Mouse (Mus musculus) forebrain, embryonic 14.5 days (tissue): ENCODE data around the gene Adk. TPM values are rescaled to one million over a fixed set of nuclear protein-coding genes. Genes with fewer than 3 reads are reported as not detected.

Source experiments
- ATAC-seq: fragments of 200-750 bp; cut with Nextera tagmentation; 2 replicates; pipeline ENCODE4 v1.8.0; 2017; ENCODE audit warnings: mild to moderate bottlenecking, moderate library complexity
- DNase-seq: peaks from one replicate; pipeline ENCODE4 v3.0.0-alpha.2; 2015; ENCODE audit warnings: low spot score
- H3K27ac ChIP-seq: fragments of 300-500 bp; sonication (generic); 2 replicates; pipeline ENCODE4 v1.5.1; 2014; ENCODE audit warnings: low read depth, mild to moderate bottlenecking, control low read depth, low read length, moderate library complexity
- H3K27me3 ChIP-seq: fragments of 300-500 bp; sonication (generic); replicated peaks from 2 replicates; pipeline ENCODE4 v1.6.1; 2014; ENCODE audit warnings: low read length, control low read depth, mixed read lengths; ENCODE audit not compliant: control insufficient read depth, insufficient read depth
- H3K36me3 ChIP-seq: fragments of 300-500 bp; sonication (generic); 2 replicates; pipeline ENCODE4 v1.6.1; 2014; ENCODE audit warnings: low read length, control low read depth; ENCODE audit not compliant: control insufficient read depth, insufficient read depth
- H3K4me1 ChIP-seq: fragments of 300-500 bp; sonication (generic); 2 replicates; pipeline ENCODE4 v1.6.1; 2014; ENCODE audit warnings: antibody characterized with exemption, low read length, control low read depth; ENCODE audit not compliant: control insufficient read depth, insufficient read depth
- H3K4me2 ChIP-seq: fragments of 300-500 bp; sonication (generic); 2 replicates; pipeline ENCODE4 v1.6.1; 2014; ENCODE audit warnings: mild to moderate bottlenecking, control low read depth, low read length
- H3K4me3 ChIP-seq: fragments of 300-500 bp; sonication (generic); 2 replicates; pipeline ENCODE4 v1.5.1; 2014; ENCODE audit warnings: low read depth, low read length, control low read depth
- H3K9ac ChIP-seq: fragments of 300-500 bp; sonication (generic); 2 replicates; pipeline ENCODE4 v1.6.1; 2014; ENCODE audit warnings: mild to moderate bottlenecking, low read length, control low read depth, moderate library complexity
- H3K9me3 ChIP-seq: fragments of 300-500 bp; sonication (generic); replicated peaks from 2 replicates; pipeline ENCODE4 v1.6.1; 2016; ENCODE audit warnings: low read length, control low read depth, mixed read lengths; ENCODE audit not compliant: control insufficient read depth
- WGBS: fragments of 180-500 bp; shearing (Covaris S2); extraction: QIAGEN DNeasy Blood & Tissue Kit; methylation state at CpG from one replicate; pipeline ENCODE4 v1.1.7; 2014; 5-methylcytosine and 5-hydroxymethylcytosine counted together
- polyA plus RNA-seq: library from polyadenylated mRNA; unstranded; fragments of >200 nt; fragmentation: Nextera tagmentation; extraction: Ambion mirVana; gene quantifications from 2 replicates; pipeline ENCODE4 v1.2.1, GENCODE M21; 2014

The Adk gene
- polyA plus RNA-seq, 1 experiment from 2014 or later: 79.9 TPM

GRCm38 (mm10) chr14:21053151-21053550 lies 777 bp downstream of the Adk start:
- Histone ChIP-seq H3K9ac (peak overlapping the region; percentile 87), H3K4me2 (peak overlapping the region; percentile 60), H3K27ac (no peak overlapping the region), H3K4me1 (peaks cover 9% of the 10 kb centered on the region), H3K9me3 (no peaks in the 10 kb centered on the region), H3K27me3 (no peaks in the 10 kb centered on the region), H3K36me3 (no peaks in the 10 kb centered on the region), H3K4me3 (peak overlapping the region; percentile 92)
- WGBS: 11% methylated on average over 8 of the region's 8 CpGs
- ATAC-seq (no peak), DNase-seq (peak; percentile 16)

DNA sequence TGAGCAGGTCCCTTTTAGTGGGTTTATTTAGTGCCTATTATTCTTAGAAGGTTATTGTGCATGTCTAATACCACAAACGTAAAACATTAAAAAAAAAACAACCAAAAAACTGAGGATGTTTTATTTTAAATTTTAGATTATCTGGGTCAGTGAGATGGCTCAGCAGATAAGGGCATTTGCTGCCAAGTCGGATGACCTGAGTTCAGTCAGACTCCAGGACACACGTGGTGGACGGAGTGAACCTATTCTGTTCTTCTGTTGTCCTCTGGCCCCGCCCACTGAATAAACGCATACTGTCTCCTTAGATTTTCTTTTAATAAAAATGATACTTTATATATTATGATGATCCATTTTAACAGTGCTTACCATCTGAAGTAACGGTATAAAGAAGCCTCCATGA lies 1.2 kb downstream of the Adk start:
- no peaks in the 10 kb centered on the region for H3K27me3 ChIP-seq
- H3K4me1 ChIP-seq: peaks cover 9% of the 10 kb centered on the region
- H3K9ac ChIP-seq: no peak overlapping the region
- no peak overlapping the region for H3K27ac ChIP-seq
- H3K36me3 ChIP-seq: no peaks in the 10 kb centered on the region
- no peak overlapping the region for H3K4me3 ChIP-seq
- ATAC-seq: no peak
- H3K4me2 ChIP-seq: peak overlapping the region; percentile 60
- no peaks in the 10 kb centered on the region for H3K9me3 ChIP-seq
- 48% methylated on average over 7 of the region's 7 CpGs for WGBS
- no peak for DNase-seq

DNA sequence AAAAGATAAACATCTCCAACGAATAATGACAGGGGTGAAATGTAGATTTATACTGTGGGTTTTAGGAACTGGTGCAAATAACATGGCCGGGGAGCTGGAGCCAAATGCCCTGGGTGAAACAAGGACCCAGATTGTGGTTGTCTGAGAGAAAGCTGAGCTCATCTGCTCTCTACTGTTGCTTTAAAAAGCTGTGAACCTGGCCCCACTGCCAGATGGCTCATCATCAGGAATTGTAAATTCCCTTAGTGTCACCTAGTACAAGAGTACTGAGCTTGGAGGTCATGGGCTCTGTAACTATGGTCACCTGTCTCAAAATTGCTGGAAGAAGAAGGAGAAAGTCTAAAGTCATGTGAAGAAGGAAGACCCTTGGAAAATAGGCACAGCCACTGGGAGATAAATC lies 6.6 kb downstream of the Adk start:
- H3K9me3 ChIP-seq: no peaks in the 10 kb centered on the region
- no peaks in the 10 kb centered on the region for H3K4me1 ChIP-seq
- H3K9ac ChIP-seq: no peak overlapping the region
- H3K4me2 ChIP-seq: no peak overlapping the region
- H3K36me3 ChIP-seq: no peaks in the 10 kb centered on the region
- ATAC-seq (no peak), DNase-seq (no peak)
- no peak overlapping the region for H3K4me3 ChIP-seq
- WGBS: 91% methylated on average over 2 of the region's 2 CpGs
- H3K27me3 ChIP-seq: no peaks in the 10 kb centered on the region
- no peak overlapping the region for H3K27ac ChIP-seq

GRCm38 (mm10) chr14:21062766-21063513 lies 10.6 kb downstream of the Adk start:
- 52% methylated on average over 5 of the region's 5 CpGs for WGBS
- Histone ChIP-seq H3K9ac (no peak overlapping the region), H3K27ac (no peak overlapping the region), H3K4me3 (no peak overlapping the region), H3K27me3 (no peaks in the 10 kb centered on the region), H3K9me3 (no peaks in the 10 kb centered on the region), H3K4me1 (no peaks in the 10 kb centered on the region), H3K4me2 (no peak overlapping the region), H3K36me3 (no peaks in the 10 kb centered on the region)
- ATAC-seq (no peak), DNase-seq (no peak)

GRCm38 (mm10) chr14:21064321-21064720 lies 11.9 kb downstream of the Adk start:
- Histone ChIP-seq H3K4me3 (no peak overlapping the region), H3K36me3 (no peaks in the 10 kb centered on the region), H3K4me1 (no peaks in the 10 kb centered on the region), H3K9ac (no peak overlapping the region), H3K27me3 (no peaks in the 10 kb centered on the region), H3K4me2 (no peak overlapping the region), H3K27ac (no peak overlapping the region), H3K9me3 (no peaks in the 10 kb centered on the region)
- ATAC-seq: no peak
- DNase-seq: no peak
- 43% methylated on average over 1 of the region's 1 CpGs for WGBS

GRCm38 (mm10) chr14:21065490-21066162 lies 13.3 kb downstream of the Adk start:
- Histone ChIP-seq H3K4me2 (no peak overlapping the region), H3K9me3 (no peaks in the 10 kb centered on the region), H3K36me3 (no peaks in the 10 kb centered on the region), H3K4me3 (no peak overlapping the region), H3K27ac (no peak overlapping the region), H3K9ac (no peak overlapping the region), H3K4me1 (no peaks in the 10 kb centered on the region), H3K27me3 (no peaks in the 10 kb centered on the region)
- ATAC-seq: no peak
- DNase-seq: peak; percentile 46
- WGBS: 85% methylated on average over 8 of the region's 8 CpGs

DNA sequence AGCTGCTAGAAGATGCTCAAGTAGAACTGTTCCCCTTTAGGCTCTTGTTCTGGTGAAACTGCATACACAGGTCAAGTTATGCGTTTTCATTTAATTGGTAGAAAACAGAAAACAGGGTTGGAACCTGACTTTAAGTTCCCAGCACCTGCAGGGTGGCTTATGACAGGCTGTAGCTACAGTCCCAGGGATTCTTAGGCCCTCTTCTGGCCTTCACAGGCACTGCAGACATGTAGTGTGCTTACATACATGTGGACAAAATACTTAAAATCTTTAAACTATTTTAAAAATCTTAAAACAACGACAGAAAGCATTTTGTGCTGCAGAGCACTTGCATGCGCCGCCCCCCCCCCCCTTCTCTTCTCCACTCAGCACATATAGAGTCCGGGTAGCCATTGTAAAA lies 17.2 kb downstream of the Adk start:
- ATAC-seq (no peak), DNase-seq (no peak)
- Histone ChIP-seq H3K4me2 (no peak overlapping the region), H3K4me1 (no peaks in the 10 kb centered on the region), H3K27ac (no peak overlapping the region), H3K4me3 (no peak overlapping the region), H3K9ac (no peak overlapping the region), H3K27me3 (no peaks in the 10 kb centered on the region), H3K36me3 (no peaks in the 10 kb centered on the region), H3K9me3 (no peaks in the 10 kb centered on the region)
- WGBS: 87% methylated on average over 5 of the region's 5 CpGs

DNA sequence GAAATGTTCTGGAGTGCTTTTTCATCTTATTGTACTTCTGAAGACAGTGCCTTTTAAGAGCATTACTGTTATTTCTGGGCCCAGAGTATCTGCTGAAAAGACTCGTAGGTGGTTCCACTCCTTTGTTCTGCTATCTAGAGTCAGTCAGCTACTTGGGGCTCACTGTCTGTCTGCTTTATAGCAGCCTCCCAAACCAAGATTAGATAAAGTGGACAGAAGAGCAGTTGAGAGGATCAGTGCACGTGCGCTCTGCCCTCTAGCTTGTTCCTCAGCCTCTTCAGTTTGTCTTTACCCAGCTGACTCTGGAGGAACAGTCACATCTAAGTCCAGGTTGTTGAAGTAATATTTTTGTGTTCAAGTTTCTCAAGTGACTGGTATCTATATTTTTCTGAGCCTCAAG lies 21.6 kb downstream of the Adk start:
- H3K4me3 ChIP-seq: no peak overlapping the region
- H3K36me3 ChIP-seq: no peaks in the 10 kb centered on the region
- H3K4me1 ChIP-seq: peaks cover 3% of the 10 kb centered on the region
- no peak overlapping the region for H3K4me2 ChIP-seq
- WGBS: 68% methylated on average over 3 of the region's 3 CpGs
- H3K9me3 ChIP-seq: no peaks in the 10 kb centered on the region
- no peak overlapping the region for H3K27ac ChIP-seq
- no peak overlapping the region for H3K9ac ChIP-seq
- ATAC-seq: no peak
- no peak for DNase-seq
- H3K27me3 ChIP-seq: no peaks in the 10 kb centered on the region
